Mouse (Mus musculus) CH12.LX (cell line): ENCODE measurements around the gene Gmpr. TPM values are rescaled to one million over a fixed set of nuclear protein-coding genes. Genes with fewer than 3 reads are reported as not detected.

Experiments used
- DNase-seq: peaks from one replicate; pipeline ENCODE4 v3.0.0-alpha.2; 2013; ENCODE audit errors: extremely low read depth
- H3K27ac ChIP-seq: 2 replicates; pipeline ENCODE4 v1.5.1; 2012; ENCODE audit warnings: low read depth, mild to moderate bottlenecking, control low read depth, moderate library complexity; ENCODE audit not compliant: insufficient read depth
- H3K27me3 ChIP-seq: replicated peaks from 2 replicates; pipeline ENCODE3; 2012; ENCODE audit warnings: inconsistent platforms
- H3K36me3 ChIP-seq, 2 experiments: replicated peaks in 1 of 2; 2 replicates each; pipeline versions ENCODE3 to v1.6.1; 2012; ENCODE audit warnings: inconsistent platforms in 1 of 2, low read length in 1 of 2, mild to moderate bottlenecking in 1 of 2, mixed read lengths in 1 of 2, moderate library complexity in 1 of 2; ENCODE audit not compliant: control insufficient read depth in 1 of 2, insufficient read depth in 1 of 2
- H3K4me1 ChIP-seq, 2 experiments: 2 replicates each; pipeline ENCODE4 v1.6.1; 2012; ENCODE audit warnings: inconsistent platforms in 1 of 2, moderate library complexity in 1 of 2; ENCODE audit not compliant: insufficient read depth in 2 of 2, control insufficient read depth in 1 of 2
- H3K4me2 ChIP-seq: 2 replicates; pipeline ENCODE4 v1.6.1; 2012; ENCODE audit warnings: low read depth, mild to moderate bottlenecking, control low read depth; ENCODE audit not compliant: poor library complexity, insufficient read depth, severe bottlenecking
- H3K4me3 ChIP-seq, 3 experiments: fragments of 150-350 bp in 1 of 3; sonication (generic) in 1 of 3; replicated peaks in 1 of 3; 2 replicates each; pipeline versions ENCODE3 to v1.5.1; 2011 to 2012; ENCODE audit warnings: low read depth in 2 of 3, low read length in 2 of 3, mild to moderate bottlenecking in 2 of 3, moderate library complexity in 2 of 3, control low read depth in 1 of 3, improper control_type of control experiment in 1 of 3, inconsistent platforms in 1 of 3, mixed read lengths in 1 of 3; ENCODE audit not compliant: poor library complexity in 1 of 3
- H3K79me2 ChIP-seq: replicated peaks from 2 replicates; pipeline ENCODE4 v1.6.1; 2012; ENCODE audit warnings: mild to moderate bottlenecking, moderate library complexity; ENCODE audit not compliant: control insufficient read depth, poor library complexity, insufficient read depth, severe bottlenecking; ENCODE audit errors: extremely low read depth
- H3K9ac ChIP-seq: 2 replicates; pipeline ENCODE4 v1.6.1; 2012; ENCODE audit warnings: low read depth, mild to moderate bottlenecking, control low read depth, moderate library complexity; ENCODE audit not compliant: insufficient read depth
- H3K9me3 ChIP-seq: replicated peaks from 2 replicates; pipeline ENCODE3; 2012; ENCODE audit warnings: low read length, inconsistent platforms, mixed read lengths
- BHLHE40 ChIP-seq: IDR thresholded peaks from 2 replicates; pipeline ENCODE4 v1.6.1; 2011; ENCODE audit warnings: mild to moderate bottlenecking, low read depth, low read length, improper control_type of control experiment
- CHD2 ChIP-seq: IDR thresholded peaks from 2 replicates; pipeline ENCODE4 v1.6.1; 2011; ENCODE audit warnings: low read length, improper control_type of control experiment
- CTCF ChIP-seq, 2 experiments: IDR thresholded peaks in 1 of 2; conservative IDR thresholded peaks in 1 of 2; 2 replicates each; pipeline ENCODE4 v1.5.1; 2011 to 2012; ENCODE audit warnings: low read depth in 2 of 2, low read length in 2 of 2, improper control_type of control experiment in 1 of 2, inconsistent platforms in 1 of 2, mild to moderate bottlenecking in 1 of 2, moderate library complexity in 1 of 2
- E2F4 ChIP-seq: IDR thresholded peaks from 2 replicates; pipeline ENCODE4 v1.6.1; 2011; ENCODE audit warnings: low read depth, low read length, improper control_type of control experiment; ENCODE audit not compliant: insufficient replicate concordance
- ETS1 ChIP-seq: conservative IDR thresholded peaks from 2 replicates; pipeline ENCODE4 v1.6.1; 2012; ENCODE audit warnings: low read depth, mild to moderate bottlenecking, inconsistent platforms, low read length, improper control_type of control experiment, moderate library complexity
- HCFC1 ChIP-seq: IDR thresholded peaks from 2 replicates; pipeline ENCODE4 v1.6.1; 2012; ENCODE audit warnings: low read depth, mild to moderate bottlenecking, inconsistent platforms, low read length, improper control_type of control experiment
- IRF4 ChIP-seq: IDR thresholded peaks from 2 replicates; pipeline ENCODE4 v1.6.1; 2014; ENCODE audit warnings: low read depth, mild to moderate bottlenecking, inconsistent platforms, low read length, improper control_type of control experiment
- JUND ChIP-seq: conservative IDR thresholded peaks from 2 replicates; pipeline ENCODE4 v1.6.1; 2011; ENCODE audit warnings: low read depth, low read length, improper control_type of control experiment
- MAFK ChIP-seq: IDR thresholded peaks from 2 replicates; pipeline ENCODE4 v1.6.1; 2011; ENCODE audit warnings: low read length, improper control_type of control experiment; ENCODE audit not compliant: insufficient replicate concordance
- MAX ChIP-seq: IDR thresholded peaks from 2 replicates; pipeline ENCODE4 v1.6.1; 2011; ENCODE audit warnings: low read length, improper control_type of control experiment
- MAZ ChIP-seq: IDR thresholded peaks from 2 replicates; pipeline ENCODE4 v1.6.1; 2012; ENCODE audit warnings: low read depth, mild to moderate bottlenecking, inconsistent platforms, low read length, improper control_type of control experiment, moderate library complexity
- MEF2A ChIP-seq: IDR thresholded peaks from 2 replicates; pipeline ENCODE4 v1.6.1; 2014; ENCODE audit warnings: low read depth, mild to moderate bottlenecking, inconsistent platforms, low read length, improper control_type of control experiment, borderline replicate concordance
- MYC ChIP-seq: IDR thresholded peaks from 2 replicates; pipeline ENCODE4 v1.6.1; 2011; ENCODE audit warnings: low read depth, mild to moderate bottlenecking, improper control_type of control experiment, low read length
- NELFE ChIP-seq: IDR thresholded peaks from 2 replicates; pipeline ENCODE4 v1.6.1; 2011; ENCODE audit warnings: low read depth, low read length, improper control_type of control experiment
- NRF1 ChIP-seq: IDR thresholded peaks from 2 replicates; pipeline ENCODE4 v1.6.1; 2014; ENCODE audit warnings: low read depth, mild to moderate bottlenecking, inconsistent platforms, low read length, improper control_type of control experiment, moderate library complexity
- POLR2A ChIP-seq: IDR thresholded peaks from 2 replicates; pipeline ENCODE4 v1.6.1; 2011; ENCODE audit warnings: low read depth, mild to moderate bottlenecking, improper control_type of control experiment, low read length
- POLR2AphosphoS2 ChIP-seq: IDR thresholded peaks from 2 replicates; pipeline ENCODE4 v1.6.1; 2011; ENCODE audit warnings: low read depth, low read length, improper control_type of control experiment
- SMC3 ChIP-seq: IDR thresholded peaks from 2 replicates; pipeline ENCODE4 v1.6.1; 2011; ENCODE audit warnings: low read depth, low read length, improper control_type of control experiment
- TBP ChIP-seq: conservative IDR thresholded peaks from 2 replicates; pipeline ENCODE4 v1.6.1; 2011; ENCODE audit warnings: low read depth, low read length, improper control_type of control experiment
- USF1 ChIP-seq: IDR thresholded peaks from 2 replicates; pipeline ENCODE4 v1.6.1; 2014; ENCODE audit warnings: low read depth, mild to moderate bottlenecking, inconsistent platforms, low read length, improper control_type of control experiment
- ZC3H11A ChIP-seq: IDR thresholded peaks from 2 replicates; pipeline ENCODE4 v1.6.1; 2012; ENCODE audit warnings: low read depth, mild to moderate bottlenecking, inconsistent platforms, low read length, improper control_type of control experiment
- ZKSCAN1 ChIP-seq: IDR thresholded peaks from 2 replicates; pipeline ENCODE4 v1.6.1; 2012; ENCODE audit warnings: low read depth, inconsistent platforms, low read length, improper control_type of control experiment, borderline replicate concordance
- ZNF384 ChIP-seq: IDR thresholded peaks from 2 replicates; pipeline ENCODE4 v1.6.1; 2012; ENCODE audit warnings: low read depth, low read length, improper control_type of control experiment, inconsistent platforms
- dilution Hi-C: fragments of 300-500 bp; cut with MboI; formaldehyde crosslinking; loops from 2 replicates; pipeline ENCODE4 v1.14.3; 2020; ENCODE audit warnings: low sequenced_read_pairs; ENCODE audit not compliant: extremely low pct_unique_long_range_greater_than_20kb, extremely low pct_ligation_motif_present
- in situ Hi-C: fragments of 300-500 bp; cut with MboI; formaldehyde crosslinking; loops from 3 replicates; pipeline ENCODE4 v1.14.3; 2019; ENCODE audit warnings: low sequenced_read_pairs, low pct_ligation_motif_present, low pct_unique_long_range_greater_than_20kb, mixed read lengths
- polyA plus RNA-seq: library from polyadenylated mRNA; unstranded; fragments of >175 nt; gene quantifications from 2 replicates; pipeline ENCODE4 v1.2.1, GENCODE M21; 2012; ENCODE audit warnings: low read depth; ENCODE audit not compliant: insufficient read length
- total RNA-seq, 2 experiments: library from RNA; depleted of rRNA; stranded (reverse); fragments of 300-350 nt in 1 of 2; fragments of >200 nt in 1 of 2; gene quantifications; 2 replicates each; pipeline ENCODE4 v1.2.3; 2012 to 2014

Gmpr gene
- total and polyA plus RNA-seq, 3 experiments, result 0.55 to 2.2 (median 1.0) TPM

DNA sequence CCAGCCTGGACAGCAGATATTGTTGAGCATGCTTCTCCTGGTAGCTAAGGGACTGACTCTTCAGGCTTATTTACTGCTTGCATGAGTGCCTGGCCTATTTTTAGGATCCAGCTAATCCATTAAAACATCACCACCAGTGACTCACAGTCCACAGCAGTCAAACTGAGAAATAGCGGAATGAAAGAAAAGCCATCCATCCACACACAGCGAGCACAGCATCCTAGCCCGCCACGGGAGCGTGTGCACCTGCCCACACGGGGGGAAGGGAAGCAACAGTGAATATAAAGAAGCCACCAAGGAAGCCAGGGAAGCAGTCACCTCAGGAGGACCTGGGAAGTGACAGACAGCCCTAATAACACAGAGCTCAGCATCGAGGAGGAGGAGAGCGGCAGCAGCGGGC, 54.8 kb downstream of the Gmpr start:
- H3K4me2 ChIP-seq, result no peak overlapping the region
- no peaks in the 10 kb centered on the region for H3K27me3 ChIP-seq
- H3K27ac ChIP-seq, result no peak overlapping the region
- no peaks in the 10 kb centered on the region for H3K9me3 ChIP-seq
- in situ Hi-C loops, result no loop called here
- H3K36me3 ChIP-seq, result peaks cover 35 to 95% of the 10 kb centered on the region in 2 experiments
- TF ChIP-seq CTCF (conservative IDR thresholded peaks at IDR 0.05 in 1 of 2, IDR thresholded peaks at IDR 0.05 in 1 of 2; ENCODE audit: low read depth in 2 of 2, low read length in 2 of 2) (no peak), BHLHE40 (no peak), IRF4 (no peak), NELFE (no peak), ZC3H11A (no peak), E2F4 (no peak), USF1 (no peak), POLR2A (no peak), NRF1 (no peak), MAZ (no peak), ZKSCAN1 (no peak), MYC (no peak)
- no peaks in the 10 kb centered on the region for H3K4me1 ChIP-seq
- no peak overlapping the region for H3K4me3 ChIP-seq
- dilution Hi-C loops, result no loop called here
- H3K79me2 ChIP-seq, result no peaks in the 10 kb centered on the region
- H3K9ac ChIP-seq, result no peak overlapping the region
- DNase-seq, result no peak

GRCm38 (mm10) chr13:45564946-45565345, 57.7 kb downstream of the Gmpr start:
- H3K4me3 ChIP-seq, result no peak overlapping the region
- DNase-seq, result no peak
- no peak overlapping the region for H3K27ac ChIP-seq
- TF ChIP-seq MEF2A, result no peak
- no peak for TF ChIP-seq SMC3
- no peak for TF ChIP-seq HCFC1
- TF ChIP-seq MAX, result no peak
- TF ChIP-seq JUND, result no peak
- no peak for TF ChIP-seq TBP
- no peak for TF ChIP-seq POLR2A
- no peak for TF ChIP-seq POLR2AphosphoS2
- no peak for TF ChIP-seq CHD2
- TF ChIP-seq MAZ, result no peak
- no peak for TF ChIP-seq NRF1
- TF ChIP-seq MAFK, result no peak
- TF ChIP-seq ZNF384, result no peak
- no peak for TF ChIP-seq ETS1
- TF ChIP-seq MYC, result no peak
- peaks cover 42 to 92% of the 10 kb centered on the region in 2 experiments for H3K36me3 ChIP-seq
- no peaks in the 10 kb centered on the region for H3K9me3 ChIP-seq
- H3K4me2 ChIP-seq, result no peak overlapping the region
- H3K9ac ChIP-seq, result no peak overlapping the region
- no peaks in the 10 kb centered on the region for H3K4me1 ChIP-seq
- in situ Hi-C loops (no loop called here), dilution Hi-C loops (no loop called here)
- no peaks in the 10 kb centered on the region for H3K27me3 ChIP-seq
- no peaks in the 10 kb centered on the region for H3K79me2 ChIP-seq
